Mouse (Mus musculus): Measurements from ENCODE around the gene Dusp7. TPM values are rescaled to one million over a fixed set of nuclear protein-coding genes. Genes with fewer than 3 reads are reported as not detected.

Dusp7 gene
- polyA plus RNA-seq, 1 experiment from 2014 or later = 8.9 TPM

Other genes with a start within 250 kb of the Dusp7 start
- gene Glyctk, start 210.5 kb upstream of the Dusp7 start, polyA plus RNA-seq (2015; fragmentation: Nextera tagmentation; extraction: Ambion mirVana) = 0.74 and 1.1 TPM in 2 replicates
- gene Wdr82, start 197.7 kb upstream of the Dusp7 start, polyA plus RNA-seq (2015; fragmentation: Nextera tagmentation; extraction: Ambion mirVana) = 16.7 and 19.7 TPM in 2 replicates
- gene Ppm1m, start 168.9 kb upstream of the Dusp7 start, polyA plus RNA-seq (2015; fragmentation: Nextera tagmentation; extraction: Ambion mirVana) = 23.1 and 33.6 TPM in 2 replicates
- gene Twf2, start 165.5 kb upstream of the Dusp7 start, polyA plus RNA-seq (2015; fragmentation: Nextera tagmentation; extraction: Ambion mirVana) = 46.7 and 52.9 TPM in 2 replicates
- 0.04 and 0.08 TPM in 2 replicates for gene Tlr9, start 146.0 kb upstream of the Dusp7 start, polyA plus RNA-seq (2015; fragmentation: Nextera tagmentation; extraction: Ambion mirVana)
- gene Alas1, start 120.0 kb upstream of the Dusp7 start, polyA plus RNA-seq (2015; fragmentation: Nextera tagmentation; extraction: Ambion mirVana) = 168 and 187 TPM in 2 replicates
- gene Poc1a, start 87.6 kb upstream of the Dusp7 start, polyA plus RNA-seq (2015; fragmentation: Nextera tagmentation; extraction: Ambion mirVana) = 23.7 and 26.8 TPM in 2 replicates
- 532 and 533 TPM in 2 replicates for gene Rpl29, start 60.8 kb downstream of the Dusp7 start, polyA plus RNA-seq (2015; fragmentation: Nextera tagmentation; extraction: Ambion mirVana)
- gene Acy1, start 69.7 kb downstream of the Dusp7 start, polyA plus RNA-seq (2015; fragmentation: Nextera tagmentation; extraction: Ambion mirVana) = 25.1 and 28.6 TPM in 2 replicates
- 7.0 and 11.0 TPM in 2 replicates for gene Abhd14b, start 78.8 kb downstream of the Dusp7 start, polyA plus RNA-seq (2015; fragmentation: Nextera tagmentation; extraction: Ambion mirVana)
- 50.5 and 54.2 TPM in 2 replicates for gene Abhd14a, start 79.0 kb downstream of the Dusp7 start, polyA plus RNA-seq (2015; fragmentation: Nextera tagmentation; extraction: Ambion mirVana)
- gene Pcbp4, start 84.7 kb downstream of the Dusp7 start, polyA plus RNA-seq (2015; fragmentation: Nextera tagmentation; extraction: Ambion mirVana) = 61.8 and 73.2 TPM in 2 replicates
- 0.10 and 0.14 TPM in 2 replicates for gene Gpr62, start 97.3 kb downstream of the Dusp7 start, polyA plus RNA-seq (2015; fragmentation: Nextera tagmentation; extraction: Ambion mirVana)
- gene Rrp9, start 107.3 kb downstream of the Dusp7 start, polyA plus RNA-seq (2015; fragmentation: Nextera tagmentation; extraction: Ambion mirVana) = 24.9 and 34.2 TPM in 2 replicates
- gene Parp3, start 108.3 kb downstream of the Dusp7 start, polyA plus RNA-seq (2015; fragmentation: Nextera tagmentation; extraction: Ambion mirVana) = 1.9 and 4.7 TPM in 2 replicates
- not detected in 2 replicates for gene Iqcf1, start 131.3 kb downstream of the Dusp7 start, polyA plus RNA-seq (2015; fragmentation: Nextera tagmentation; extraction: Ambion mirVana)
- not detected in 2 replicates for gene Iqcf5, start 145.9 kb downstream of the Dusp7 start, polyA plus RNA-seq (2015; fragmentation: Nextera tagmentation; extraction: Ambion mirVana)
- not detected in 2 replicates for gene Iqcf3, start 193.0 kb downstream of the Dusp7 start, polyA plus RNA-seq (2015; fragmentation: Nextera tagmentation; extraction: Ambion mirVana)
- not detected in 2 replicates for gene Iqcf4, start 202.4 kb downstream of the Dusp7 start, polyA plus RNA-seq (2015; fragmentation: Nextera tagmentation; extraction: Ambion mirVana)

Measured in heart, embryonic 15.5 days (tissue).